ENCODE assay signal across 22 mouse cellular contexts in the genomic region with DNA sequence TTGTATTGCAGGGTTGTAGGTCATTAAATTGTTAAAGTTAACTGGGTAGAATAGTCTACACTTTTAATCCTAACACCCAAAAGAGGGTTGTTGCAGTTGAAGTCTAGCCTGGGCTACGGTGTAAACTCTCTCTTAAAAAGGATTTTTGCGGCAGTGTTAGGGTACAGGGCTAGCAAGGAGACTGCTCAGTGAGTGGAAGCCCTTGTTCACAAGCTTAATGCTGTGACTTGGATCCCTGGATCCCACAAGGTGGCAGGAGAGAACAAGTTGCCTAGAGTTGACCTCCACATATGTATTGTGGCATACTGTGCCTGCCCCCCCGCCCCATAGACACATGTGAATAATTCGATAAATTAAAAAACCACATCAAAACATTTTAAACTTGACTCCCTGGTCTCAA. TPM values are rescaled to one million over a fixed set of nuclear protein-coding genes. Genes with fewer than 3 reads are reported as not detected.
DNase-seq lines count a peak whose midpoint lies in the region; ATAC-seq and TF ChIP-seq lines count a peak whose summit lies in the region.
"Had no signal": no experiment of that assay in that cellular context is flagged by ENCODE, and none has a peak within 500 bp of the region (broad histone marks: within the 10 kb centered on the region; RNA-seq: fewer than 3 reads in every experiment).

No protein-coding gene starts in this region.

- H3K4me2 ChIP-seq in intestine, embryonic 14.5 days (ENCODE audit: low read length): no peak overlapping the region
- no peak overlapping the region for H3K4me2 ChIP-seq in intestine, embryonic 15.5 days (replicated peaks)
- H3K4me2 ChIP-seq in lung, postnatal 0 days (replicated peaks; ENCODE audit: low read depth, low read length): no peak overlapping the region
- H3K4me2 ChIP-seq in stomach, postnatal 0 days (replicated peaks; ENCODE audit: low read depth): no peak overlapping the region
- H3K4me2 ChIP-seq: forebrain, embryonic 15.5 days; heart, embryonic 11.5 days; limb, embryonic 12.5 days had no signal

- no peak overlapping the region for H3K27ac ChIP-seq in intestine, embryonic 14.5 days (ENCODE audit: low read depth)
- H3K27ac ChIP-seq in intestine, embryonic 15.5 days: no peak overlapping the region
- no peak overlapping the region for H3K27ac ChIP-seq in lung, postnatal 0 days (ENCODE audit: low read length)
- H3K27ac ChIP-seq in stomach, postnatal 0 days (replicated peaks): no peak overlapping the region
- H3K27ac ChIP-seq: forebrain, embryonic 15.5 days; limb, embryonic 12.5 days had no signal

- H3K36me3 ChIP-seq in intestine, embryonic 14.5 days (ENCODE audit: control insufficient read depth, insufficient read depth, low read length): no peaks in the 10 kb centered on the region
- H3K36me3 ChIP-seq in intestine, embryonic 15.5 days: no peaks in the 10 kb centered on the region
- H3K36me3 ChIP-seq in lung, postnatal 0 days (ENCODE audit: insufficient read depth, low read length): no peaks in the 10 kb centered on the region
- H3K36me3 ChIP-seq in stomach, postnatal 0 days (ENCODE audit: control insufficient read depth, insufficient read depth, low read length): no peaks in the 10 kb centered on the region
- H3K36me3 ChIP-seq: forebrain, embryonic 15.5 days; limb, embryonic 12.5 days had no signal

- no peaks in the 10 kb centered on the region for H3K9me3 ChIP-seq in intestine, embryonic 14.5 days (ENCODE audit: control insufficient read depth, low read length)
- no peaks in the 10 kb centered on the region for H3K9me3 ChIP-seq in intestine, embryonic 15.5 days
- no peaks in the 10 kb centered on the region for H3K9me3 ChIP-seq in lung, postnatal 0 days (ENCODE audit: low read length)
- H3K9me3 ChIP-seq in stomach, postnatal 0 days (ENCODE audit: control insufficient read depth, low read length): no peaks in the 10 kb centered on the region
- H3K9me3 ChIP-seq: forebrain, embryonic 15.5 days; limb, embryonic 12.5 days had no signal

- 71% methylated on average over 4 of the region's 4 CpGs for WGBS in intestine, embryonic 14.5 days
- WGBS in intestine, embryonic 15.5 days: 74% methylated on average over 4 of the region's 4 CpGs
- 66% methylated on average over 4 of the region's 4 CpGs for WGBS in lung, postnatal 0 days
- WGBS in stomach, postnatal 0 days: 77% methylated on average over 4 of the region's 4 CpGs

- DNase-seq in adrenal gland, postnatal 10 days: peak; percentile 22
- no peak for DNase-seq in adrenal gland, adult 8-10 months
- peak; percentile 21 for DNase-seq in intestine, embryonic 14.5 days (ENCODE audit: low spot score)
- DNase-seq in lung, postnatal 0 days (ENCODE audit: low spot score): no peak
- no peak for DNase-seq in lung, postnatal 25 days (ENCODE audit: low spot score)
- DNase-seq in stomach, postnatal 0 days (ENCODE audit: low spot score): no peak
- DNase-seq: cerebellum, adult 18-20 months; heart, postnatal 36 days; lung, adult 18-20 months had no signal

- ATAC-seq in intestine, embryonic 14.5 days (replicated peaks; ENCODE audit: low FRiP score, low TSS enrichment, low read depth): no peak
- ATAC-seq in intestine, embryonic 15.5 days: no peak
- ATAC-seq in lung, postnatal 0 days: no peak
- no peak for ATAC-seq in stomach, postnatal 0 days (ENCODE audit: low FRiP score, low TSS enrichment)
- ATAC-seq in inflammation-experienced regulatory T-cells, adult 6 months: no peak
- ATAC-seq: forebrain, embryonic 15.5 days had no signal

- no peaks in the 10 kb centered on the region for H3K27me3 ChIP-seq in intestine, embryonic 14.5 days (replicated peaks; ENCODE audit: control insufficient read depth, insufficient read depth, low read length)
- no peaks in the 10 kb centered on the region for H3K27me3 ChIP-seq in intestine, embryonic 15.5 days (replicated peaks)
- no peaks in the 10 kb centered on the region for H3K27me3 ChIP-seq in lung, postnatal 0 days (replicated peaks; ENCODE audit: insufficient read depth, low read length)
- no peaks in the 10 kb centered on the region for H3K27me3 ChIP-seq in stomach, postnatal 0 days (ENCODE audit: control insufficient read depth, insufficient read depth, low read length)
- H3K27me3 ChIP-seq: forebrain, embryonic 15.5 days; limb, embryonic 12.5 days had no signal

- peak; percentile 48 for TF ChIP-seq CTCF in lung, postnatal 0 days (IDR thresholded peaks at IDR 0.05)
- TF ChIP-seq CTCF in stomach, postnatal 0 days (IDR thresholded peaks at IDR 0.05; ENCODE audit: low read depth): peak; percentile 49

- H3K4me3 ChIP-seq in intestine, embryonic 14.5 days (ENCODE audit: low read depth, low read length): no peak overlapping the region
- H3K4me3 ChIP-seq in intestine, embryonic 15.5 days (replicated peaks): no peak overlapping the region
- H3K4me3 ChIP-seq in lung, postnatal 0 days (ENCODE audit: low read depth, low read length): no peak overlapping the region
- no peak overlapping the region for H3K4me3 ChIP-seq in stomach, postnatal 0 days (ENCODE audit: low read depth, low read length)
- H3K4me3 ChIP-seq: forebrain, embryonic 15.5 days; limb, embryonic 12.5 days had no signal

- TF ChIP-seq EP300 in lung, postnatal 0 days (IDR thresholded peaks at IDR 0.05): no peak
- no peak for TF ChIP-seq EP300 in stomach, postnatal 0 days (optimal IDR thresholded peaks at IDR 0.05)

- H3K4me1 ChIP-seq in intestine, embryonic 14.5 days (replicated peaks; ENCODE audit: control insufficient read depth, insufficient read depth, low read length): no peaks in the 10 kb centered on the region
- no peaks in the 10 kb centered on the region for H3K4me1 ChIP-seq in intestine, embryonic 15.5 days (replicated peaks)
- no peaks in the 10 kb centered on the region for H3K4me1 ChIP-seq in lung, postnatal 0 days (ENCODE audit: insufficient read depth, low read depth, low read length)
- H3K4me1 ChIP-seq in stomach, postnatal 0 days (replicated peaks; ENCODE audit: control insufficient read depth, insufficient read depth): no peaks in the 10 kb centered on the region
- H3K4me1 ChIP-seq: forebrain, embryonic 15.5 days had no signal

- no peak overlapping the region for H3K9ac ChIP-seq in intestine, embryonic 14.5 days (ENCODE audit: low read length)
- no peak overlapping the region for H3K9ac ChIP-seq in intestine, embryonic 15.5 days
- no peak overlapping the region for H3K9ac ChIP-seq in lung, postnatal 0 days (replicated peaks; ENCODE audit: low read depth)
- no peak overlapping the region for H3K9ac ChIP-seq in stomach, postnatal 0 days (ENCODE audit: low read length)
- H3K9ac ChIP-seq: forebrain, embryonic 15.5 days; limb, embryonic 12.5 days had no signal

RNA-seq across cellular contexts. Expression of a gene that starts 19.3 kb away (rescaled TPM):
- not detected for total RNA-seq in adrenal gland, postnatal 10 days (2021)
- not detected for total RNA-seq in adrenal gland, adult 8-10 months (2022)
- polyA plus RNA-seq in intestine, embryonic 14.5 days (2014; fragmentation: Nextera tagmentation; extraction: Ambion mirVana): not detected in 2 replicates
- not detected in 2 replicates for polyA plus RNA-seq in intestine, embryonic 15.5 days (2015; fragmentation: Nextera tagmentation; extraction: Ambion mirVana)
- polyA plus RNA-seq in lung, postnatal 0 days (2015; fragmentation: Nextera tagmentation; extraction: Ambion mirVana): not detected in 2 replicates
- polyA plus RNA-seq in stomach, postnatal 0 days (2015; fragmentation: Nextera tagmentation; extraction: Ambion mirVana): not detected in 2 replicates
- polyA plus RNA-seq in inflammation-experienced regulatory T-cells, adult 6 months (2017; shearing (Covaris generic)): not detected
- total RNA-seq: gastrocnemius, adult 8-10 months; heart, postnatal 36 days; left cerebral cortex, adult 18-20 months; megakaryocyte, adult 5-6 weeks had no signal
- polyA plus RNA-seq: cortical plate, adult 2 months; forebrain, embryonic 15.5 days; heart, embryonic 11.5 days; limb, embryonic 12.5 days; neural tube, embryonic 14.5 days; small intestine, adult 2 months; stomach, embryonic 14.5 days; thymus, postnatal 0 days had no signal

RNA-seq across cellular contexts. Expression of a gene that starts 53.8 kb away (rescaled TPM):
- total RNA-seq in adrenal gland, postnatal 10 days (2021): 1 to 10 TPM; 2.8 to 5.1 TPM
- 1 to 10 TPM; 1.1 to 3.2 (median 2.5) TPM for total RNA-seq in adrenal gland, adult 8-10 months (2022)
- 18.4 and 20.1 TPM in 2 replicates for polyA plus RNA-seq in intestine, embryonic 14.5 days (2014; fragmentation: Nextera tagmentation; extraction: Ambion mirVana)
- 12.2 and 12.4 TPM in 2 replicates for polyA plus RNA-seq in intestine, embryonic 15.5 days (2015; fragmentation: Nextera tagmentation; extraction: Ambion mirVana)
- polyA plus RNA-seq in lung, postnatal 0 days (2015; fragmentation: Nextera tagmentation; extraction: Ambion mirVana): 2.1 and 2.7 TPM in 2 replicates
- 3.6 and 5.0 TPM in 2 replicates for polyA plus RNA-seq in stomach, postnatal 0 days (2015; fragmentation: Nextera tagmentation; extraction: Ambion mirVana)
- polyA plus RNA-seq in inflammation-experienced regulatory T-cells, adult 6 months (2017; shearing (Covaris generic)): not detected
- total RNA-seq: gastrocnemius, adult 8-10 months; megakaryocyte, adult 5-6 weeks had no signal
- polyA plus RNA-seq: forebrain, embryonic 15.5 days had no signal

RNA-seq across cellular contexts. Expression of a gene that starts 55.6 kb away (rescaled TPM):
- 100 to 1,000 TPM; 153 to 164 TPM for total RNA-seq in adrenal gland, postnatal 10 days (2021)
- total RNA-seq in adrenal gland, adult 8-10 months (2022): 100 to 1,000 TPM; 138 to 156 (median 148) TPM
- polyA plus RNA-seq in intestine, embryonic 14.5 days (2014; fragmentation: Nextera tagmentation; extraction: Ambion mirVana): 303 and 311 TPM in 2 replicates
- 253 and 266 TPM in 2 replicates for polyA plus RNA-seq in intestine, embryonic 15.5 days (2015; fragmentation: Nextera tagmentation; extraction: Ambion mirVana)
- 177 and 178 TPM in 2 replicates for polyA plus RNA-seq in lung, postnatal 0 days (2015; fragmentation: Nextera tagmentation; extraction: Ambion mirVana)
- 213 and 215 TPM in 2 replicates for polyA plus RNA-seq in stomach, postnatal 0 days (2015; fragmentation: Nextera tagmentation; extraction: Ambion mirVana)
- polyA plus RNA-seq in inflammation-experienced regulatory T-cells, adult 6 months (2017; shearing (Covaris generic)): 100 to 1,000 TPM; 375 to 422 (median 377) TPM

Comparison
In these comparisons a context has a peak if more than half of its experiments do, and no peak if none do; other contexts are left out.
1. DNase-seq: peak in adrenal gland, postnatal 10 days (single experiment) and intestine, embryonic 14.5 days (single experiment); none in adrenal gland, adult 8-10 months (single experiment), lung, postnatal 0 days (single experiment), lung, postnatal 25 days (single experiment) and stomach, postnatal 0 days (single experiment).